Mouse (Mus musculus) kidney, adult 8-10 months (tissue): ENCODE data around the gene Plcl1.

ENCODE experiments used
- DNase-seq, 2 experiments: peaks; one replicate each; pipeline ENCODE4 v3.0.0; 2022

The Plcl1 gene

GRCm38 (mm10) chr1:55405272-55406022, at the start of gene Plcl1:
TSS of gene Plcl1 (plus strand) at chr1:55405921.
- DNase-seq, result peak; percentile 97

GRCm38 (mm10) chr1:55362634-55363033, 43.1 kb upstream of the Plcl1 start:
- no peak for DNase-seq

DNA sequence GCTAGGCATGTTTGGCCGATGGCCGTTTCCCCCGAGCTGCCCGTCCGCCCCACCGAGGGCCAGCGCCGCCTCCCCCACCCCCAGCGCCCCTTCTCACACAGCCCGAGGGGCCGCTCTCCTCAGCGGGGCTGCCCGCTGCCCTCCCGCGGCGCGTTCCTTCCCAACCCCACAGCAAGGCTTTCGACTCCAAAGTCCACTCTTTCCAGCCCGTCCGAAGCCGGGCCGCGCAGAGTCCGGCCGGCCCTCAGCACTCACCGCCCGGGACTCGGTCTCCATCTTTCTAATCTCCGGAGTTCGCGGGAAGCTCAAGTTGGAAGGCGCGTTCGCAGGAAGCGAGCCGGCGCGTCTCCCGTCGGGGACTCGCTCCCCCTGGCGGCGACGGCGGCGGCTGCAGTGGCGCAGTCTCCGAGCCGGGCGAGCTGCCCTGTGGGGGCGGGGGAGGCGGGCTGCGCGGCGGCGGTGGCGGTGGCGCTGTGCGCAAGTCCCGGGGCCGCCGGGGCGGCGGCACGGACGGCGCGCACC, 42.6 kb upstream of the Plcl1 start, which contains the start of gene Boll:
Gene Boll (minus strand): TSS at position 426 of the 522 bp plus-strand sequence.
- peak; percentile 55 to 77 for DNase-seq

GRCm38 (mm10) chr1:55363586-55363985, 42.1 kb upstream of the Plcl1 start:
- DNase-seq, result peak; percentile 34 to 61

DNA sequence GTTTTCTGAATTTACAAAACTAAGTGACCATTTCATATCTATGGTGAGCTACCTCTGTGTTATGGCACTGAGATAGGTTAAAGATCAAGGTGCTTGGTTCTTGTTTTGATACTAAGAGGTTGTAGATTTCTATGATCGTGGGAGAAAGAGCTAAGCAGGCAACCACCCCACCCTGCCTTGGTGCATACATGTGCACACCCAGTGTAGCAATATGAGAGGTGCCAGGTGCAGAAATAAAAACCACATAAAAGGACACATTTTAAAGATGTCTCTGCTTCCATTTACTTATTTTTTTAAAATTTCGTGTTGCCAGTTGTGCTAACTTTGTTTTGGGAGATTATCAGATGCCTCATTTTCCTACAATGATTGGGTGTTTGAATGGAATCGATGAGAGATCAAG, 33.1 kb upstream of the Plcl1 start:
- no peak for DNase-seq

GRCm38 (mm10) chr1:55380527-55380926, 25.2 kb upstream of the Plcl1 start:
- DNase-seq, result no peak

GRCm38 (mm10) chr1:55383114-55383773, 22.5 kb upstream of the Plcl1 start:
- DNase-seq, result peak; percentile 67 to 83

DNA sequence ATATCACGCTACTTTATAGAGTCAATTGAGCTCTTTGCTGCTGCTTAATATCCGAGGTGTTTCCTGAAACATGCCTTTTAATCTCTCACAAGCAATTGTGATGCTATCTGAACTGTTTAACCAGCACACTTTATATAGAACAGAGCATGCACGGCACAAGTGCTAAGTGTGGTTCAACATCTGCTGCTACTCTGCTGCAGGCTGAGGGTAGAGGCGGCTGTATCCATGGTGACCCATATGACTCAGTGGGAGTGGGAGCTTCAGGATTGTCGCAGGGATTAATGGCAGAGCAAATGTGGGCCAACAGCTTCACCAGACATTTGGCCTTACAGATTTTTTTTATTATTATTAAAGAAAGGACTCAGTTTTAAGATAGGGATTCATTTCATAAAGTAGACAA, 5.8 kb upstream of the Plcl1 start:
- DNase-seq, result no peak

DNA sequence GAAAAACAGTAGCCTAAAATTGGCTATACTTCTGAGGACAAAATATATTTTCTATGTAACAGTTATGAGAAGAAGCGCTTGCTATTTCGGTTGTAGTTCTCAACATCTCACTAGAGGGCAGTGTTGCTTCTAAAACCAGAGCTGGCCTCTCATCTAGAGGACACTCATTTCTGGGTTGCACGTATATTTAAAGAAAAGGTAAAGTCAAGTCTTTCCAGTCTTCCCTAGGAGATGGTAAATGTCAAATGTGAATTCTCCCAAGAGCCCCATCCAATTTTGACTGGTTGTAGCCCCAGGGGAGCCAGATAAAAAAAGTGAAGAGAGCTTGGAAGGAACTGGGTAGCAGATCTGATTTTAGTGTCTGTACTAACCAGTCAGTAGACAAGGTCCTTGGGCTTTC, 1.3 kb upstream of the Plcl1 start:
- peak; percentile 61 to 70 for DNase-seq

DNA sequence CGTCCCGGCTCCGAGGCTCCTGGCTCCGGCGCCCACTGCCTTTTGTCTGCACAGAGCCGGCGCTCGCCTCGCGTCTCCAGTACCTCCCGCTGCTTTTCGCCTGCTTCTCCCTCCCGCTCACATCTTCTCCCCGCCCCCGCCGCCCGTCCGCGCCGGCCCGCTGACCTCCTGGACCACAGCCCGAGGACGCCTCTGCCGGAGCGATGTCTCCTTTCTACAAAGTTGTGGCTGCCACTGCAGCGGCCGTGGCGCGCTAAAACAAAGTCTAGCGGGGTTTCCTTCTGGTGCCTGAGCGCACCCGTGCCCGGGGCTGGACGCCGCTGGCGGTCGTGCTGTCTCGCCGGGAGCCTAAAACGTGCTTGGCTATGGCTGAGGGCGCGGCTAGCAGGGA, 297 bp downstream of the Plcl1 start:
- peak; percentile 75 to 84 for DNase-seq

GRCm38 (mm10) chr1:55406531-55407375, 1.0 kb downstream of the Plcl1 start:
- DNase-seq, result peak; percentile 12 to 18

DNA sequence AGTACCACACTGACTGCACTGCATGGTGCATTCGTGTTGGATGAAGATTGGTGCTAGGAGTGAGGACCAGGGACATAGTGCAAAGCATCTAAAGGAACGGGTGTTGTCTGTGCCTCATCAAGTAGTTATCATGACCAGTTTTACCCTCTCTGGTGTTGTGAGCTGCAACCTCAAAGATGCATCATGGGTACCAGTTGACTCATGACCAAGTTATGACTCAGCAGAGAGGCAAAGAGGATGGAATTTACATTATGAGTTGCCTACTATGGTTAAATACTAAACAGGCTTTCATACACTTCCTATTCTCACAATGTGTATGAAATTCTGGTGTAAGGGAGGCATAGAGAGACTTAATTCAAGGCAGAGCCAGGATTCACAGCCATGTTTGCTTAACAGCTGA, 4.9 kb downstream of the Plcl1 start:
- no peak for DNase-seq

DNA sequence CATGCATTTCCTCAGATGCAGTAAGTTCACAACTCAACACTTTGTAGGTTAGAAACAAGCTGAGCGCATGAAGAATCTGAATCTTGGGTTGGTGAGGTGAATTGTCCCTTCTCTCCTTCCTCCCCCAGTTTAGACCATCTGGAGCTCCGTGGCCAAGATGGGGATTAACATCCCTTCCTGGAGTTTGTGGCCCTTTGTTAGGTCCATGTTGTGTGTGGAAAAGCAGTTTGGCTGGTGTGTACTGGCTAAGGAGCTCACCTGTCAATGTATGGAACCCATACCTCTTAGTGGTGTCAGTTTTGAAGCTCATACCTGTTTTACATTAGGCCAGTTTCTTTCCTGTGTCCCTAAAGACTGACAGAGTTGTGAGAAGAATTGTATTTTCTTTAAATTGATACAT, 5.4 kb downstream of the Plcl1 start:
- no peak for DNase-seq

GRCm38 (mm10) chr1:55412569-55412968, 6.8 kb downstream of the Plcl1 start:
- DNase-seq, result no peak

DNA sequence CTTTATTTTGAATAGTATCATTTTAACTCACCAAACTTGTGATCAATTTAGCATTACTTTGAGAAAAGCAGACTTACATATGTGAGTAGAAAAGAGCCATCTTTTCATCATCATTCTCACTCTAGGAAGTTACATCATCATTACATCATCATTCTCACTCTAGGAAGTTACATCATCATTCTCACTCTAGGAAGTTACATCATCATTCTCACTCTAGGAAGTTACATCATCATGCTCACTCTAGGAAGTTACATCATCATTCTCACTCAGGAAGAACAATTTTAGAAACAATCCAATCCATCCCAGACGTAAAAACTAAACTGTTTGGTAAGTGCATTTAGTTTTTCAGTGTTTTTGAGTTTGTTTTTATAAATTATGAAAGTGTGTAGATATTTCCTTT, 7.8 kb downstream of the Plcl1 start:
- no peak for DNase-seq

DNA sequence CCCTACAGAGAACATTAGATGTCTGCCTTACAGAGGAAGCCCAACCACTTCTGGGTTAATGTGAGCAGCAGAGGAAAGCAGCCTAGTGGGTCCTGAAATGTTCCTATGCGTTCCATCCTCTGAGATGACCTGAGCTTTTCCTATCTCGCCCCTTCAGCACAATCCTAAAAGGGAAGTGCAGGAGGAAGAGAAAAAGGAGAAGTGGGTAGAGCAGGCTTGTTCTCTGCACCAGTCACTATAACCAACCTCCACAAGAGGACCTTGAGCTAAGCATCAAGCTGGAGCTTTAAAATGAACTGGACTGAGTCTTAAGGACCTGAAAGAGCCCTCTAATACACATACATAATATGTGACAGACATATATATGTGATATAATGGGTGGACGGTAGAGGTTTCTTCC, 13.2 kb downstream of the Plcl1 start:
- no peak for DNase-seq

DNA sequence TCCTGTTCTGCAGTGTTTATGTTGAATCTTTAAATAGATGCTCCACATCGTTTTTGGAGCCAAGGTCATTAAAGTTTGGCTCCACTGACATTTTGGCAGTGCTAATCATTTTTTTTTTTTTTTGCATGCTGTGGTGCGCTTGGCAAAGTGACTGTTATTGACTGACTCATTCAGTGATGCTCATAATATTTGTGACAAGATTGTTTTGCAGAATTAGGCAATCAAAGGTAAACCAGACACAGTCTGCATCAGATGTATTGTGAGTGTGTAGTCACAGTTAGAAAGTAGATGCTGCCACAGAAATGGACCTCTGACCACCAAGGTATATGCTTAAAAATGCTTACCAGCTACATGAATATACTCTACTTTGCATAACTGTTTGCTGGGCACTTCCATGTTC, 21.9 kb downstream of the Plcl1 start:
- DNase-seq, result no peak

DNA sequence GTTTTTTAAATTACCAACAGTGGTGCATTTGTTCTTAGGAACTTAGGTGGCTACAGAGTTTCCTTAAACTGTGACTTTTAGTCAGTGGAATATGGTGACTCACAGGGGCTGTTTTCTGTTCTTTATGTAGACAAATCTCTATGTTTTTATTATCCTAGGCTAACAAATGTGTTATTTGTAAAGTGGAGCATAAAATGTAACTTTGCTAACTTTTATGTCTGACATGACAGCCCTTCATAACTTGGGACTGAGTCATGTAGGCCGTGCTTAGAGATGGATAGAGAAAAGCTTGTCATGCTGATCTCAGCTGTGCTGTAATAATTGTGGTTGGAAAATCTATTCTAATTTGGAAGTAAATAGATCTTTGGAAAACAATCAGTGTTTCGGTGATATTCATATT, 23.3 kb downstream of the Plcl1 start:
- no peak for DNase-seq

DNA sequence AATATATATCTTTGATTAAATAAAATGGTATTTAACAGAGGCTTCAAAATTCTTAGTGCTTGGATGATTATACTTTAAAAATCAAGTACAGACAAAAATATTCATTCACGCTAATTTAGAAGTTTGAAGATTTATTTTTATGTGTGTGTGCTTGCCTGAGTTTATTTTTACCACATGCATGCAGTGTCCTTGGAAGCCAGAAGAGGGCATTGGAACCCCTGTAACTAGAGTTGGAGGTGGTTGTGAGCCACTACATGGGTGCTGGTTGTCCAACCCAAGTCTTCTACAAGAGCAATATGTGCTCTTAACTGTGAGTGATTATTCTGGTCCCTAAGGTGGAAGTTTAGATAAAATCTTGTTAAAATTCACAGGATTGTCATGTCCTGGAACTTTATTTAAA, 24.0 kb downstream of the Plcl1 start:
- DNase-seq, result no peak

DNA sequence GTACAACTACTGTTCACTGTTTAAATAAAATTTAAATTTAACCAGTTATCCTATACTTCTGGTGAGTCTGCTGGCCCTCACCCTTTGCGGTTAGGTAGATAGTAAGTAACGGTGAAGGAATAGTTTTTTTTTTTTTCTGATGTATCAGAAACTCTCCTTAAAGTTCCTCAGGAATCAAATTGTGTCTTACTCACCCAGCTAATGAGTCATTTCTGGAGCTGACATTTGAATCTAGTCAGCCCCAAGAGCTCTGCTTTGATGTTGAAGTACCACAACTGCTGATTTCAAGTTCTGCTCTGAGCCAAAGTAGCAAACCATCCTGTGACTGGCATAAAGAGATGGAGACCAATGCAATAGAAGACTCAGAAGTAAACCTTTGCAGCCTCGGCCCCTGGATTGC, 24.9 kb downstream of the Plcl1 start:
- no peak for DNase-seq

- no peak for DNase-seq
Measured at GRCm38 (mm10) chr1:55436589-55436988, 30.9 kb downstream of the Plcl1 start.

GRCm38 (mm10) chr1:55437095-55437494, 31.4 kb downstream of the Plcl1 start:
- no peak for DNase-seq

DNA sequence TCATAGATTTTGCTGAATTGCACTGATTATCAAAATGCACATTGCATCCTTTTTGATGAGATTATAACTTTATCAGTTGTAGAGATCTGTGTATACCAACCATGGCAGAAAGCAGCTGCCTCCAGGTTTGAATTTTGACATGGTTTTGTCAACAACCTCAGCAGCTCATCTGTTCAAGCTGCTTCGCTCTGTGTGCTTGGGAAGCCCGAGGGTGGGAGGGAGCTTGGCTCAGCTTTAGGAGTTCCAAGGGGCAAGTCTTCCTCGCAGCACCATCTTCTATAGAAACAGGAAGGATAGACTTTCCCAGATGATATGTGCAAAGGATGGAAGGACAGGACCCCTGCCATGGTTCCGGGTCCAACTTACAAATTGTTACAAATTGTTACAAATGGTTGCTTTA, 32.9 kb downstream of the Plcl1 start:
- no peak for DNase-seq
